In the genomic region with DNA sequence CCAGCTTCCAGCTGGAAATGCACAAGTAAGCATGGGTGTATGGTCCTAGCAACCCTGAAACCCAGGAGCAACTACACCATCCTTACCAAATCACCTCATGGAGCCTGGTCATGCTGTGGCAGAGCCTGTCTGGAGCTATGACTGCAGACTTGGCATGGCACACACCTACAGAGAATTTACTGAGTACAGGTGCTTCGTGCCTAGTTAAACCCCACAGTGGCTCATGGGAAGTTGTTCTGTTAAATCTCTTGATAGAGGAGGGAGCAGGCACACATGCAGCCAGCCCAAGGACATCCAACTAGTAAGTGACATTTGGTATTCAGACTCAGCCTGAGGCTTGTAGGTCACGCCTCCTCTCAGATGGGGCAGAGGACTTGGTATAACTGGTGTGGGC, we compare ENCODE assay signal across 11 mouse cellular contexts. TPM values are rescaled to one million over a fixed set of nuclear protein-coding genes. Genes with fewer than 3 reads are reported as not detected.
A peak's percentile ranks its signal among the peaks of the same experiment; 100 is the strongest.
DNase-seq lines count a peak whose midpoint lies in the region; ATAC-seq and TF ChIP-seq lines count a peak whose summit lies in the region.
"Had no signal": no experiment of that assay in that cellular context is flagged by ENCODE, and none has a peak within 500 bp of the region (broad histone marks: within the 10 kb centered on the region; RNA-seq: fewer than 3 reads in every experiment).

No protein-coding gene starts in this region.

- no peaks in the 10 kb centered on the region for H3K27me3 ChIP-seq in hindbrain, embryonic 10.5 days (ENCODE audit: insufficient read depth, poor library complexity, severe bottlenecking)
- no peaks in the 10 kb centered on the region for H3K27me3 ChIP-seq in hindbrain, embryonic 14.5 days (ENCODE audit: control insufficient read depth, insufficient read depth, low read length)
- H3K27me3 ChIP-seq in stomach, embryonic 14.5 days (ENCODE audit: control insufficient read depth, insufficient read depth, low read length), result no peaks in the 10 kb centered on the region
- H3K27me3 ChIP-seq in stomach, postnatal 0 days (ENCODE audit: control insufficient read depth, insufficient read depth, low read length), result no peaks in the 10 kb centered on the region
- H3K27me3 ChIP-seq in hindbrain, embryonic 12.5 days, result no peaks in the 10 kb centered on the region
- no peaks in the 10 kb centered on the region for H3K27me3 ChIP-seq in stomach, embryonic 16.5 days (ENCODE audit: control insufficient read depth, insufficient read depth, low read length)
- H3K27me3 ChIP-seq: limb, embryonic 13.5 days; lung, embryonic 15.5 days had no signal

- no peak overlapping the region for H3K9ac ChIP-seq in hindbrain, embryonic 14.5 days
- H3K9ac ChIP-seq in stomach, embryonic 14.5 days (replicated peaks; ENCODE audit: low read depth, low read length), result 0 out of 2 replicates have a peak overlapping the region, but pooled peaks have one; percentile 14
- no peak overlapping the region for H3K9ac ChIP-seq in stomach, postnatal 0 days (ENCODE audit: low read length)
- H3K9ac ChIP-seq in hindbrain, embryonic 12.5 days, result no peak overlapping the region
- peak overlapping the region; percentile 7; the same call in 1 of the 2 replicates for H3K9ac ChIP-seq in stomach, embryonic 16.5 days (ENCODE audit: low read length)
- H3K9ac ChIP-seq: lung, embryonic 15.5 days had no signal

- TF ChIP-seq EP300 in stomach, postnatal 0 days (optimal IDR thresholded peaks at IDR 0.05), result no peak

- no peaks in the 10 kb centered on the region for H3K9me3 ChIP-seq in hindbrain, embryonic 10.5 days
- H3K9me3 ChIP-seq in hindbrain, embryonic 14.5 days (ENCODE audit: control insufficient read depth, low read length), result no peaks in the 10 kb centered on the region
- no peaks in the 10 kb centered on the region for H3K9me3 ChIP-seq in stomach, embryonic 14.5 days (ENCODE audit: control insufficient read depth, low read depth, low read length)
- H3K9me3 ChIP-seq in stomach, postnatal 0 days (ENCODE audit: control insufficient read depth, low read length), result no peaks in the 10 kb centered on the region
- no peaks in the 10 kb centered on the region for H3K9me3 ChIP-seq in hindbrain, embryonic 12.5 days (replicated peaks)
- no peaks in the 10 kb centered on the region for H3K9me3 ChIP-seq in stomach, embryonic 16.5 days (replicated peaks; ENCODE audit: control insufficient read depth, low read length)
- H3K9me3 ChIP-seq: limb, embryonic 13.5 days; lung, embryonic 15.5 days had no signal

- H3K36me3 ChIP-seq in hindbrain, embryonic 10.5 days, result peaks cover 99% of the 10 kb centered on the region
- H3K36me3 ChIP-seq in hindbrain, embryonic 14.5 days (replicated peaks; ENCODE audit: control insufficient read depth, insufficient read depth), result peaks cover 70% of the 10 kb centered on the region
- peaks cover 21% of the 10 kb centered on the region for H3K36me3 ChIP-seq in stomach, embryonic 14.5 days (ENCODE audit: control insufficient read depth, insufficient read depth, low read length)
- H3K36me3 ChIP-seq in stomach, postnatal 0 days (ENCODE audit: control insufficient read depth, insufficient read depth, low read length), result no peaks in the 10 kb centered on the region; the same call in 1 of the 2 replicates
- peaks cover 73% of the 10 kb centered on the region for H3K36me3 ChIP-seq in hindbrain, embryonic 12.5 days
- no peaks in the 10 kb centered on the region for H3K36me3 ChIP-seq in stomach, embryonic 16.5 days (ENCODE audit: control insufficient read depth, insufficient read depth, low read length)

- no peak overlapping the region for H3K4me2 ChIP-seq in hindbrain, embryonic 14.5 days (replicated peaks)
- no peak overlapping the region for H3K4me2 ChIP-seq in stomach, embryonic 14.5 days (replicated peaks; ENCODE audit: low read depth, low read length)
- no peak overlapping the region for H3K4me2 ChIP-seq in stomach, postnatal 0 days (replicated peaks; ENCODE audit: low read depth)
- H3K4me2 ChIP-seq in hindbrain, embryonic 12.5 days (replicated peaks), result no peak overlapping the region; the same call in 1 of the 2 replicates
- H3K4me2 ChIP-seq in stomach, embryonic 16.5 days (ENCODE audit: low read depth, low read length), result no peak overlapping the region
- H3K4me2 ChIP-seq: limb, embryonic 13.5 days; lung, embryonic 15.5 days had no signal

- no peak for ATAC-seq in hindbrain, embryonic 14.5 days (ENCODE audit: low FRiP score)
- no peak for ATAC-seq in stomach, embryonic 14.5 days (ENCODE audit: insufficient number of reproducible peaks, insufficient read depth, low FRiP score, low read depth)
- no peak for ATAC-seq in stomach, postnatal 0 days (ENCODE audit: low FRiP score, low TSS enrichment)
- no peak for ATAC-seq in hindbrain, embryonic 12.5 days (ENCODE audit: low FRiP score)
- ATAC-seq in stomach, embryonic 16.5 days (ENCODE audit: insufficient read depth, low FRiP score), result no peak

- WGBS in hindbrain, embryonic 10.5 days, result 92% methylated on average over 2 of the region's 2 CpGs
- 66% methylated on average over 2 of the region's 2 CpGs for WGBS in hindbrain, embryonic 14.5 days
- WGBS in stomach, embryonic 14.5 days, result 82% methylated on average over 2 of the region's 2 CpGs
- 79% methylated on average over 2 of the region's 2 CpGs for WGBS in stomach, postnatal 0 days
- WGBS in hindbrain, embryonic 12.5 days, result 80% methylated on average over 2 of the region's 2 CpGs
- 78% methylated on average over 2 of the region's 2 CpGs for WGBS in stomach, embryonic 16.5 days

- no peak for DNase-seq in hindbrain, embryonic 10.5 days (ENCODE audit: low spot score)
- no peak for DNase-seq in hindbrain, embryonic 14.5 days (ENCODE audit: low spot score)
- DNase-seq in stomach, postnatal 0 days (ENCODE audit: low spot score), result no peak
- no peak for DNase-seq in right cerebral cortex, postnatal 36 days (ENCODE audit: low spot score in 2 of 2)
- no peak for DNase-seq in left cerebral cortex, postnatal 36 days (ENCODE audit: low spot score in 2 of 2)
- DNase-seq: kidney, adult 11 months had no signal

- peak overlapping the region; percentile 16; the same call in 1 of the 2 replicates for H3K27ac ChIP-seq in hindbrain, embryonic 10.5 days
- no peak overlapping the region for H3K27ac ChIP-seq in hindbrain, embryonic 14.5 days
- no peak overlapping the region for H3K27ac ChIP-seq in stomach, embryonic 14.5 days (ENCODE audit: low read length)
- no peak overlapping the region for H3K27ac ChIP-seq in stomach, postnatal 0 days (replicated peaks)
- H3K27ac ChIP-seq in hindbrain, embryonic 12.5 days, result peak overlapping the region; percentile 61
- H3K27ac ChIP-seq in stomach, embryonic 16.5 days (ENCODE audit: low read length), result no peak overlapping the region
- H3K27ac ChIP-seq: limb, embryonic 13.5 days; lung, embryonic 15.5 days had no signal

- H3K4me3 ChIP-seq in hindbrain, embryonic 10.5 days, result no peak overlapping the region
- no peak overlapping the region for H3K4me3 ChIP-seq in hindbrain, embryonic 14.5 days (replicated peaks; ENCODE audit: low read length)
- H3K4me3 ChIP-seq in stomach, embryonic 14.5 days (ENCODE audit: low read depth, low read length), result no peak overlapping the region
- no peak overlapping the region for H3K4me3 ChIP-seq in stomach, postnatal 0 days (ENCODE audit: low read depth, low read length)
- no peak overlapping the region for H3K4me3 ChIP-seq in hindbrain, embryonic 12.5 days
- no peak overlapping the region for H3K4me3 ChIP-seq in stomach, embryonic 16.5 days (replicated peaks; ENCODE audit: low read length)
- H3K4me3 ChIP-seq: limb, embryonic 13.5 days; lung, embryonic 15.5 days had no signal

- H3K4me1 ChIP-seq in hindbrain, embryonic 10.5 days (replicated peaks), result peaks cover 66% of the 10 kb centered on the region
- H3K4me1 ChIP-seq in hindbrain, embryonic 14.5 days (replicated peaks; ENCODE audit: control insufficient read depth, insufficient read depth, low read length), result peaks cover 46% of the 10 kb centered on the region
- H3K4me1 ChIP-seq in stomach, embryonic 14.5 days (ENCODE audit: control insufficient read depth, insufficient read depth, low read length), result 0 out of 2 replicates have a peak, but pooled peaks cover 3% of the 10 kb centered on the region
- no peaks in the 10 kb centered on the region for H3K4me1 ChIP-seq in stomach, postnatal 0 days (replicated peaks; ENCODE audit: control insufficient read depth, insufficient read depth)
- H3K4me1 ChIP-seq in hindbrain, embryonic 12.5 days, result peaks cover 68% of the 10 kb centered on the region
- peaks cover 14% of the 10 kb centered on the region for H3K4me1 ChIP-seq in stomach, embryonic 16.5 days (ENCODE audit: control insufficient read depth, insufficient read depth, low read length)

- TF ChIP-seq CTCF in stomach, postnatal 0 days (IDR thresholded peaks at IDR 0.05; ENCODE audit: low read depth), result no peak

- intact Hi-C loops in left cerebral cortex, postnatal 36 days (cut with DNase I), result no loop called here

RNA-seq across cellular contexts. Expression of gene Sbk1, which starts 15.7 kb away (rescaled TPM):
- polyA plus RNA-seq in hindbrain, embryonic 10.5 days (2016; fragmentation: Nextera tagmentation; extraction: Ambion mirVana), result 100 and 180 TPM in 2 replicates
- 290 and 319 TPM in 2 replicates for polyA plus RNA-seq in hindbrain, embryonic 14.5 days (2014; fragmentation: Nextera tagmentation; extraction: Ambion mirVana)
- 32.8 and 33.6 TPM in 2 replicates for polyA plus RNA-seq in stomach, embryonic 14.5 days (2014; fragmentation: Nextera tagmentation; extraction: Ambion mirVana)
- polyA plus RNA-seq in stomach, postnatal 0 days (2015; fragmentation: Nextera tagmentation; extraction: Ambion mirVana), result 4.0 and 5.3 TPM in 2 replicates
- polyA plus RNA-seq in hindbrain, embryonic 12.5 days (2016; fragmentation: Nextera tagmentation; extraction: Ambion mirVana), result 309 and 312 TPM in 2 replicates
- polyA plus RNA-seq in stomach, embryonic 16.5 days (2015; fragmentation: Nextera tagmentation; extraction: Ambion mirVana), result 8.1 and 9.7 TPM in 2 replicates
- total RNA-seq in left cerebral cortex, postnatal 36 days (2021), result 10 to 100 TPM; 65.2 to 69.9 TPM

Comparison
In these comparisons a context has a peak if more than half of its experiments do, and no peak if none do; other contexts are left out.
1. H3K27ac ChIP-seq: peak in hindbrain, embryonic 10.5 days (single experiment) and hindbrain, embryonic 12.5 days (single experiment); none in hindbrain, embryonic 14.5 days (single experiment), stomach, embryonic 14.5 days (single experiment), stomach, postnatal 0 days (single experiment) and stomach, embryonic 16.5 days (single experiment).
2. H3K9ac ChIP-seq: peak in stomach, embryonic 14.5 days (single experiment) and stomach, embryonic 16.5 days (single experiment); none in hindbrain, embryonic 14.5 days (single experiment), stomach, postnatal 0 days (single experiment) and hindbrain, embryonic 12.5 days (single experiment).